Mouse (Mus musculus) neural tube, embryonic 15.5 days (tissue): ENCODE measurements around the gene Itgav. TPM values are rescaled to one million over a fixed set of nuclear protein-coding genes. Genes with fewer than 3 reads are reported as not detected.
A peak's percentile ranks its signal among the peaks of the same experiment; 100 is the strongest.

ENCODE experiments used
- ATAC-seq: fragments of 200-750 bp; cut with Nextera tagmentation; 2 replicates; pipeline ENCODE4 v1.8.0; 2017; ENCODE audit warnings: mild to moderate bottlenecking, moderate TSS enrichment, moderate library complexity; ENCODE audit not compliant: low FRiP score
- H3K27ac ChIP-seq: fragments of 300-500 bp; sonication (generic); replicated peaks from 2 replicates; pipeline ENCODE4 v1.5.1; 2015; ENCODE audit warnings: mild to moderate bottlenecking, inconsistent platforms
- H3K27me3 ChIP-seq: fragments of 300-500 bp; sonication (generic); replicated peaks from 2 replicates; pipeline ENCODE4 v1.6.1; 2015; ENCODE audit warnings: inconsistent platforms
- H3K36me3 ChIP-seq: fragments of 300-500 bp; sonication (generic); 2 replicates; pipeline ENCODE4 v1.6.1; 2015; ENCODE audit warnings: inconsistent platforms
- H3K4me1 ChIP-seq: fragments of 300-500 bp; sonication (generic); 2 replicates; pipeline ENCODE4 v1.6.1; 2015; ENCODE audit warnings: inconsistent platforms
- H3K4me2 ChIP-seq: fragments of 300-500 bp; sonication (generic); 2 replicates; pipeline ENCODE4 v1.6.1; 2015; ENCODE audit warnings: inconsistent platforms, mild to moderate bottlenecking, moderate library complexity
- H3K4me3 ChIP-seq: fragments of 300-500 bp; sonication (generic); replicated peaks from 2 replicates; pipeline ENCODE4 v1.5.1; 2015; ENCODE audit warnings: mild to moderate bottlenecking, inconsistent platforms
- H3K9ac ChIP-seq: fragments of 300-500 bp; sonication (generic); replicated peaks from 2 replicates; pipeline ENCODE4 v1.6.1; 2015; ENCODE audit warnings: mild to moderate bottlenecking, inconsistent platforms
- H3K9me3 ChIP-seq: fragments of 300-500 bp; sonication (generic); replicated peaks from 2 replicates; pipeline ENCODE4 v1.6.1; 2016; ENCODE audit warnings: inconsistent platforms
- WGBS: fragments of 180-500 bp; shearing (Covaris S2); methylation state at CpG from one replicate; pipeline ENCODE4 v1.1.7; 2015; ENCODE audit warnings: mixed read lengths; 5-methylcytosine and 5-hydroxymethylcytosine counted together
- polyA plus RNA-seq: library from polyadenylated mRNA; unstranded; fragments of >200 nt; fragmentation: Nextera tagmentation; extraction: Ambion mirVana; gene quantifications from 2 replicates; pipeline ENCODE4 v1.2.1, GENCODE M21; 2015

The Itgav gene
- polyA plus RNA-seq, result 29.1 and 29.8 TPM in 2 replicates

DNA sequence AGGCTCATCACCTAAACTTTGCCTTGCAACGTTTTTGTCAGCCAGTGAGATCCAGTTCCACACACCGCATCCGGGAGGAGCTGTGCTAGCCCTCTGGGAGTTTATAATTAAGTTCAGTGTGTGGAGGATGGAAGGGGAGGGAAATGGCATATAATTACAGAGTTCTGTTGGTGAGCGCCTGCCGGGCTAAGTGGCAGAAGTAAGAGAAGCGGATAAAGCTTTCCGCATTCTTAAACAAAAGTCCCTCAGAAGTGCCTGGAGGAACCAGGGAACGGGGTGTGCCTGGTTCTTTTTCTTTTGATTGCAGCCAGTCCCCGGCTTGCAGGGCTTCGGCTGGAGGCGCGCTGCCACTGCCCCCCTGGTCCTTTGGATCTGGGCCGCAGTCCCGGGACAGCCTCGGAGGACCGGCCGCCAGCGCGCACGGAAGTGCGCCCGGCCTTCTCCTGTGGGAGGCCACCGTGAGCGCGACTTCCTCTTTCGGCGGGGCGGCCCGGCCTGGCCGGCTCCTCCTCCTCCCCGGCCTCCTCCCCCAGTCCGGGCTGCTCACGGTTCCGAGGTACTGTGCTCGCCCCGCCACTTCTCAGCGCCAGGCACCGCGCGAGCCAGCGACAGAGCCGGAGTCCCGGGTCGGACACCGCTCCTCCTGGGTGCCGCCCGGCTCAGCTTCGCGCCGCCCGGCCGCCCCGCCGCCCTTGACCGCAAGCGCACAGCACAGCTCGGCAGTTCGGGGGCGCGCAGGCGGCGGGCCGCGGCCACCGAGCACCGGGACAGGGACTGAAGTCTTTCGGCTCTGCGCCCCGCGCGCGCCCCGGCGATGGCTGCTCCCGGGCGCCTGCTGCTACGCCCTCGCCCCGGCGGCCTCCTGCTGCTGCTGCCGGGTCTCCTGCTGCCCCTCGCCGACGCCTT is at the start of gene Itgav:
TSS of gene Itgav (plus strand) at position 477 of the 906 bp plus-strand sequence.
- peak within 1 kb of the TSS; percentile 94 for H3K4me2 ChIP-seq
- peaks cover 25% of the 10 kb centered on the region for H3K4me1 ChIP-seq
- under 1% methylated on average over 51 of the region's 84 CpGs for WGBS
- H3K36me3 ChIP-seq, result no peaks in the 10 kb centered on the region
- H3K9ac ChIP-seq, result peak within 1 kb of the TSS; percentile 56
- H3K27me3 ChIP-seq, result 0 out of 2 replicates have a peak, but pooled peaks cover 5% of the 10 kb centered on the region
- peak; percentile 92 for ATAC-seq
- no peaks in the 10 kb centered on the region for H3K9me3 ChIP-seq
- H3K27ac ChIP-seq, result peak within 1 kb of the TSS; percentile 82
- peak within 1 kb of the TSS; percentile 65 for H3K4me3 ChIP-seq

DNA sequence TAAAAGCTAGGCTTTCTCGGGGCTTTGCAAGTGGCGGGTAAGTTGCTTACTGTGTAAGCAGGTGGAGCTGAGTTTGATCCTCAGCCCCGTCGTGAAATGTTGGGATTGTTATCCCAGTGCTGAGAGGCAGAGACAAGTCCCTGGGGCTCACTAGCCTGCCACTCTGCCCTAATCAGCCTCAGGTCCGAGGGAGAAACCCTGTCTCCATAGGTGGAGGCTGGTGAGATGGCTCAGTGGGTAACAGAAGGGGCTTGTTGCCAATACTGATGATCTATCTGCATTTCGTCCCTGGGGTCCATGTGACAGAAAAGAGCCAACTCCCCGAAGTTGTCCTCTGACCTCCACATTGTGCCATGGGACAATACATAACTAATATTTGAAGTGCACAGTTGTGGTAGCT is 49.8 kb upstream of the Itgav start:
- no peak overlapping the region for H3K9ac ChIP-seq
- WGBS, result 53% methylated on average over 7 of the region's 7 CpGs
- H3K4me1 ChIP-seq, result no peaks in the 10 kb centered on the region
- H3K27ac ChIP-seq, result no peak overlapping the region
- H3K4me2 ChIP-seq, result no peak overlapping the region
- no peak for ATAC-seq
- H3K9me3 ChIP-seq, result no peaks in the 10 kb centered on the region
- peaks cover 10% of the 10 kb centered on the region; the same call in 1 of the 2 replicates for H3K36me3 ChIP-seq
- no peaks in the 10 kb centered on the region for H3K27me3 ChIP-seq
- H3K4me3 ChIP-seq, result no peak overlapping the region

DNA sequence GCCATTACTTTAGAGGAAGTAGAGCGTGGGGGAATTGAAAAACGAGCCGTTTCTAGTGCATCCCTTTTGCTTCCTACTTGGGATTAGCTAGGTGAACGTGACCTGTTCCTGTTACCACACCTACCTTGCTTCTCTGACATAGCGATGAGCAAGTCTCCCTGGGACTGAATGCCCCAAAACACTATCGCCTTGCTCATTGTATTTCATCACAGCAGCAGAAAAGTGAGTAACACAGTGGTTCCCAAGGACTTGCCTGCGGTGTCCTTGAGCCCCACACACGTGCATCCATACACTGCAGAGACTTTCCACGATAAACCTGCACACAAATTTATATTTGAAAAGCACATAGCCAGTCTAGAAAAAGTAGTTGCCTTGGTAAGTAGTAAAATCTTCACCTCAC is 49.3 kb upstream of the Itgav start:
- no peak overlapping the region for H3K9ac ChIP-seq
- no peak overlapping the region for H3K27ac ChIP-seq
- peaks cover 10% of the 10 kb centered on the region; the same call in 1 of the 2 replicates for H3K36me3 ChIP-seq
- 75% methylated on average over 9 of the region's 9 CpGs for whole genome bisulfite sequencing
- ATAC-seq, result no peak
- H3K4me2 ChIP-seq, result no peak overlapping the region
- H3K27me3 ChIP-seq, result no peaks in the 10 kb centered on the region
- no peaks in the 10 kb centered on the region for H3K4me1 ChIP-seq
- no peaks in the 10 kb centered on the region for H3K9me3 ChIP-seq
- H3K4me3 ChIP-seq, result no peak overlapping the region

DNA sequence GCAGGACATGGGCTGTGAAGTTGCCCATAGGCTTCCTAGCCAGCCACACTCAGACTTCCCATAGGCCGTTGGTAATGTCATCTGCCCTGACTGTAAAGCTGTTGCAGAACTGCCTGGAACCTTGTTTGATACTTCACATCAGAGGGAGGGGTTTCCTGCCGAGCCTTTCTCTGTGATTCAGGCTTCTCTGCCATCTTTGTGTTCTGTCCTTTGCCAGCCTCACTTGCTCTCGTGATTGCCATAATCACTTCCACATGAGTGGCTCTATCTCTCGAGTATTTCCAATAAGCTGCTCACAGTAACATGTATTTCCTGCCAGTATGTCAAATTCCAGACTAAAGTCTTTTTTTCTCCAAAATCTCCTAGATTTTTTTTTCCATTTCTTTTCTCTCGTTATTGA is 48.5 kb upstream of the Itgav start:
- 48% methylated on average over 5 of the region's 5 CpGs for WGBS
- ATAC-seq, result no peak
- Histone ChIP-seq H3K4me2 (no peak overlapping the region), H3K4me1 (no peaks in the 10 kb centered on the region), H3K27me3 (no peaks in the 10 kb centered on the region), H3K9ac (no peak overlapping the region), H3K9me3 (no peaks in the 10 kb centered on the region), H3K27ac (no peak overlapping the region), H3K4me3 (no peak overlapping the region), H3K36me3 (peaks cover 10% of the 10 kb centered on the region; the same call in 1 of the 2 replicates)

DNA sequence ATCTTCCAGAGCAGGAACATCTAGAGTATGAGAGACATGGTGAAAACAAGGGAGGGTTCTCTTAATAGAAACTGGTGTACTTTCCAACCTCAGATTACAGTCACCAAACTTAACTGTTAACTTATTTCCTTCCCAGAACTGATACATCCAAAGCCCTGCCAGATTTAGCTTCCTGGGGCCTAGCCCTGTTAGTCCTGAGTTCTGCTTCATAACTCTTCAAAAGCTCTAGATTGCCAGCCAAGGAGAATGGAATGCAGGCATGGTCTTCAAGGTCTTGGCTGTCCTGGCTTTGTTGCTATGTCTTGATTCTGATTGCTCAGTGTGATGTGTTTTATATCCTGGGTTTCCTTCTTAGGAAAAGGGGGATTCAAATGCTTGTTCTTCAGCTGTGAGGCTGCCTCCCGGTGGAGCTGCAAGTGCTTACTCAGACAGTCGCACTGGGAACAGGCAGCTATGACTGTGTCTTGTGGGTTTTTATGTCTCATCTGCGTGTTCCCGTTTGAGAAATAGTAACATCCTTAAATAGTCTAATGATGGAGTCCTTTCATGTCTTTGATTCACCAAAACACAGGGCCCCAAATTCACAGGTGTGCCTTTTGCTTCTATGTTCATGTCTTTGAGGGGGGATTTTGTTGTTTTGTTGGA is 47.8 kb upstream of the Itgav start:
- no peak overlapping the region for H3K4me3 ChIP-seq
- H3K4me1 ChIP-seq, result no peaks in the 10 kb centered on the region
- ATAC-seq, result no peak
- peaks cover 10% of the 10 kb centered on the region; the same call in 1 of the 2 replicates for H3K36me3 ChIP-seq
- H3K4me2 ChIP-seq, result no peak overlapping the region
- no peak overlapping the region for H3K9ac ChIP-seq
- no peaks in the 10 kb centered on the region for H3K9me3 ChIP-seq
- H3K27me3 ChIP-seq, result no peaks in the 10 kb centered on the region
- 81% methylated on average over 4 of the region's 4 CpGs for WGBS
- no peak overlapping the region for H3K27ac ChIP-seq

DNA sequence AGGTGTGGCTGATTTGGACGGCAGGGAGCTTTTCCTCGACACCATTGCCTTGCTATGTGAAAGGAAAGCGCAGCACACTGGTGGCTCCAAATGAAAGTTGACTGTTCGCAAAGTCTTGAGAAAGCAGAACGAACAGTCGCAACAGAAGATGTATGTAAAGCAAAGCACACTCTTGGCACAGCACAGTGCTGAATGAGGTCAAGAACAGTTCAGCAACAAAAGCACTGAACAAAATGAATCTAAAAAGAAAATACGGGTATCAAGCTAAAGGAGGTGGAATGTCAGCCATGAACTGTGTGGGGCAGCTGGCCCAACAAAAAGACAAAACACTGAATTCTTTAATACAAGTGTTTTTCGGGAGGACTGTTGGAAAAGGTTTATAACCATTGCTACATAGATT is 42.9 kb upstream of the Itgav start:
- 27% methylated on average over 8 of the region's 8 CpGs for WGBS
- ATAC-seq, result peak; percentile 48; the same call in 1 of the 2 replicates
- no peak overlapping the region for H3K4me2 ChIP-seq

DNA sequence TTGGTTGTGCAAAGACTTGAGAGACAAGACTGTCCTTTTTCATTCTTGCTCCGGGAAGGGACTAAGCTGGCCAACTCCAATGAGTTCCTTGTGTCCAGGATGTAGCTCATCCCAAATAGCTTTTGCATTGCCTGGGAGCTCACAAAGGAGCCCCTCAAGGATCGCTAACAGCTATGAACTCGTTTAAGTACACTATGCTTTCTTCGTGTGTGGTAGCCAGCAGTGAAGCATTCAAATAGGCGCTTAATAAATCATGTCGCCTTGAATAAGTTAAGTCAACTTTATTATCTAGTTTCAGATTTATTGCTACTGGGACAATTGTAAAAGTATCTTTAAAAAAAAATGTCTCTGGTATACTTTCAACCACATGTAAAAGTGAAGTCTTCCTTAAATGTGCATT is 42.4 kb upstream of the Itgav start:
- H3K9me3 ChIP-seq, result no peaks in the 10 kb centered on the region
- WGBS, result 16% methylated on average over 6 of the region's 6 CpGs
- peak; percentile 77 for ATAC-seq
- H3K4me2 ChIP-seq, result no peak overlapping the region
- no peak overlapping the region for H3K9ac ChIP-seq
- H3K27ac ChIP-seq, result no peak overlapping the region
- no peaks in the 10 kb centered on the region for H3K27me3 ChIP-seq
- no peaks in the 10 kb centered on the region for H3K36me3 ChIP-seq
- no peaks in the 10 kb centered on the region for H3K4me1 ChIP-seq
- no peak overlapping the region for H3K4me3 ChIP-seq

More for the DNA sequence above, 42.9 kb upstream of the Itgav start:
- H3K9me3 ChIP-seq, result no peaks in the 10 kb centered on the region
- no peaks in the 10 kb centered on the region for H3K27me3 ChIP-seq
- H3K36me3 ChIP-seq, result no peaks in the 10 kb centered on the region
- no peaks in the 10 kb centered on the region for H3K4me1 ChIP-seq
- peak overlapping the region; percentile 46; the same call in 1 of the 2 replicates for H3K27ac ChIP-seq
- H3K9ac ChIP-seq, result no peak overlapping the region
- no peak overlapping the region for H3K4me3 ChIP-seq

DNA sequence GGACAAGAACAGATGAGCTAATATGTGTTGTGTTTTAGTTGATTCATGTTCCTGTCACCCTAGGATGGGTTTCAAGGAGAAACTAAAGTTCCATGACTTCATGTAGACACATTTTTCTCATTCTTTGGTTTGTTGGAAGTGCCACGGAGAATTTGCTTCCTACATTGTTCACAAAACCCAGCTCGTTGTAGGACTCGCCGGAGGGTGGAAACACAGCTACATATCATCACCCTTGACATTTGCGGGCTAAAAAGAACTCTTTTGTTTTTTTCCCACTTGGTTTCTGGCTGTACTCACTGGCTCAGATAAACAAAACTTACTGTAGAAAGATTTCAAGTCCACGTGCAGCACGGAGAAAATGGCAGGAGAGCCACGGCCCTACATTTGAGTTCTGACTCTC is 41.9 kb upstream of the Itgav start:
- ATAC-seq, result 0 out of 2 replicates have a peak, but pooled peaks have one; percentile 23
- no peak overlapping the region for H3K9ac ChIP-seq
- H3K4me1 ChIP-seq, result no peaks in the 10 kb centered on the region
- H3K27ac ChIP-seq, result 0 out of 2 replicates have a peak overlapping the region, but pooled peaks have one; percentile 25
- H3K36me3 ChIP-seq, result no peaks in the 10 kb centered on the region
- H3K4me3 ChIP-seq, result no peak overlapping the region
- WGBS, result 14% methylated on average over 8 of the region's 8 CpGs
- 0 out of 2 replicates have a peak, but pooled peaks cover 2% of the 10 kb centered on the region for H3K9me3 ChIP-seq
- no peaks in the 10 kb centered on the region for H3K27me3 ChIP-seq
- no peak overlapping the region for H3K4me2 ChIP-seq

DNA sequence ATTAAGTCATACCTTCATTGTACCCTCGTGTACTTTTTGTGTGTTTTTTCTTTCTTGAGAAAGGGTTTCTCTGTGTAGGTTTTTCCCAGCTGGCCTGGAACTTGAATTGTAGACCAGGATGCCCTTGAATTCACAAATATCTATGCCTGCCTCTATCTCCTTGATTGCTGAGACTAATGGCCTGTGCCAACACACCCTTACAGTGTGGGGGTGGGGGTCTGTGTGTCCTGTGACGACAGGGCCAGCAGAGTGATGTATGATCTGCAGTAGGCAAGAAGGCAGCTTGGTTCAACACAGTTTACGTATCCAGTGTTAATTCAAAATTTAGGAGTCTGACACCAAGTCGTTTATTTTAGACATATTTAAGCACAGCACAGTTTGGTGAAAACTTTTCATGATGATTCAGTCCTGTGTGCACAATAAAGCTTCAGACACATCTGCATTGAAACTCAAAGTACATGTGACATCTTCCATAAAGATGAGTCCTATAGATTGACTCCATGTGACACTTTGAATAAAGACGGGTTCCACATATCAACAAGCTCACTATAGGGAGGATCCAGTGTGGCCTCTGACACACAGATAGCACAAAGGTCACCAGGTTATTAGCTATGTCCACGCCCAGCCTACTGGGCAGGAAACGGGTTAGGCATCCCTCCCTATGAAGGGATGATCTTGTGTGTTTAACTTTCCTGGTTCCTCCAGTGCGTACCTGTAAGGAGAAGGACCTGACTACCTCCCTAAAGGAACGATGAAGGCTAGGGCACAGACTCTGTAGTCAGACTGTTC is 40.3 kb upstream of the Itgav start:
- no peak overlapping the region for H3K4me3 ChIP-seq
- 80% methylated on average over 9 of the region's 9 CpGs for whole genome bisulfite sequencing
- no peak for ATAC-seq

DNA sequence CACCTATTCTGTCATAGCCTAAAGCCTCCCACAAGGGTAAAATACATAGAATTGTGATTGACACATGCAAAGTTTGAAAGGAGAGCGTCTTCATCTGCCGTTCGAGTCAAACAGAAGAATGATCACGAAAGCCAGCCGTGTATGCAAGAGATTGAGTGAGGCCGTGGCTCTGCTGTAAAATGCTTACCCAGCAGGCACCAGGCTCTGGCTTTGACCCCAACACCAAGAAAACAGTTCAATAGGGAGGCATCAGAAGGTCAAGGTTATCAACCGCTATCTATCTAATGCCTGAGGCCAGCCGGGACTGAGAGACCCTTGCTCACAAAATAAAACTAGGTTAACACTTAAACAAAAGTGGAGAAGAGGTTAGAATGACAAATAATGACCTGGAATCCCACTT is 39.5 kb upstream of the Itgav start:
- ATAC-seq, result no peak
- Histone ChIP-seq H3K27ac (no peak overlapping the region), H3K36me3 (no peaks in the 10 kb centered on the region), H3K4me1 (no peaks in the 10 kb centered on the region), H3K9ac (no peak overlapping the region), H3K9me3 (peaks cover 2% of the 10 kb centered on the region; the same call in 1 of the 2 replicates), H3K4me3 (no peak overlapping the region), H3K4me2 (no peak overlapping the region), H3K27me3 (no peaks in the 10 kb centered on the region)
- whole genome bisulfite sequencing, result 84% methylated on average over 8 of the region's 8 CpGs

More for the DNA sequence above, 40.3 kb upstream of the Itgav start:
- H3K27ac ChIP-seq, result no peak overlapping the region
- H3K9me3 ChIP-seq, result peaks cover 2% of the 10 kb centered on the region; the same call in 1 of the 2 replicates
- H3K4me1 ChIP-seq, result no peaks in the 10 kb centered on the region
- no peak overlapping the region for H3K4me2 ChIP-seq
- no peak overlapping the region for H3K9ac ChIP-seq
- no peaks in the 10 kb centered on the region for H3K27me3 ChIP-seq
- H3K36me3 ChIP-seq, result no peaks in the 10 kb centered on the region

DNA sequence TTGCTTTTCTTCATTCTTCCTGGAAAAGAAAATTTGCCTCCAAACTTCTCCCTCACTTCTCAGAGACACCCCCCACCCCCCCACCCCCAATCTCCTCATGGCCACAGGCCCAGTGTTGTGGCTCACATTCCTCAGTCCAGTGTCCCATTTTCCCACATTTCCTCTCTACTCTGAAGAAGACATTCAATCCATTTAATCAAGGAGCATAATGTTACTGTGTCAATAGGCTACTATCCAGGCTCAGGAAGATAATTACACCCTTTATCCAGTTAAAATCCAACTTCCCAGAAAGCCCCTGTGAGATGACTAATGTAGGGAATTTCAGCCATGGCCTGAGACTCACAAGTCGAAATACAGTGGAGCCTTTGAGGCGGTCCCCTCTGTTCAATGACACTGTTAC is 33.8 kb upstream of the Itgav start:
- Histone ChIP-seq H3K4me1 (peaks cover 8% of the 10 kb centered on the region; the same call in 1 of the 2 replicates), H3K4me3 (no peak overlapping the region), H3K27ac (no peak overlapping the region), H3K9ac (no peak overlapping the region), H3K4me2 (no peak overlapping the region), H3K27me3 (no peaks in the 10 kb centered on the region), H3K36me3 (no peaks in the 10 kb centered on the region), H3K9me3 (peaks cover 2% of the 10 kb centered on the region; the same call in 1 of the 2 replicates)
- ATAC-seq, result no peak
- 70% methylated on average over 2 of the region's 2 CpGs for WGBS
